Mouse (Mus musculus) neural tube, embryonic 12.5 days (tissue): ENCODE results near the gene Trabd2b. TPM values are rescaled to one million over a fixed set of nuclear protein-coding genes. Genes with fewer than 3 reads are reported as not detected.

ENCODE experiments used
- ATAC-seq: fragments of 200-750 bp; cut with Nextera tagmentation; 2 replicates; pipeline ENCODE4 v1.8.0; 2017; ENCODE audit warnings: low read depth, mild to moderate bottlenecking, moderate TSS enrichment, moderate library complexity; ENCODE audit not compliant: low FRiP score
- H3K27ac ChIP-seq: fragments of 300-500 bp; sonication (generic); 2 replicates; pipeline ENCODE4 v1.5.1; 2016
- H3K27me3 ChIP-seq: fragments of 300-500 bp; sonication (generic); replicated peaks from 2 replicates; pipeline ENCODE4 v1.6.1; 2016; ENCODE audit warnings: mild to moderate bottlenecking
- H3K36me3 ChIP-seq: fragments of 300-500 bp; sonication (generic); 2 replicates; pipeline ENCODE4 v1.6.1; 2016; ENCODE audit warnings: mild to moderate bottlenecking
- H3K4me1 ChIP-seq: fragments of 300-500 bp; sonication (generic); 2 replicates; pipeline ENCODE4 v1.6.1; 2016
- H3K4me2 ChIP-seq: fragments of 300-500 bp; sonication (generic); replicated peaks from 2 replicates; pipeline ENCODE4 v1.6.1; 2016; ENCODE audit warnings: mild to moderate bottlenecking
- H3K4me3 ChIP-seq: fragments of 300-500 bp; sonication (generic); 2 replicates; pipeline ENCODE4 v1.5.1; 2016
- H3K9ac ChIP-seq: fragments of 300-500 bp; sonication (generic); 2 replicates; pipeline ENCODE4 v1.6.1; 2016; ENCODE audit warnings: mild to moderate bottlenecking
- H3K9me3 ChIP-seq: fragments of 300-500 bp; sonication (generic); 2 replicates; pipeline ENCODE4 v1.6.1; 2016; ENCODE audit warnings: mild to moderate bottlenecking
- WGBS: fragments of 180-500 bp; shearing (Covaris S2); methylation state at CpG from one replicate; pipeline ENCODE4 v1.1.7; 2016; 5-methylcytosine and 5-hydroxymethylcytosine counted together
- polyA plus RNA-seq: library from polyadenylated mRNA; unstranded; fragments of >200 nt; fragmentation: Nextera tagmentation; extraction: Ambion mirVana; gene quantifications from 2 replicates; pipeline ENCODE4 v1.2.1, GENCODE M21; 2016

The Trabd2b gene
- polyA plus RNA-seq, 1 experiment from 2014 or later, result 1.6 TPM

DNA sequence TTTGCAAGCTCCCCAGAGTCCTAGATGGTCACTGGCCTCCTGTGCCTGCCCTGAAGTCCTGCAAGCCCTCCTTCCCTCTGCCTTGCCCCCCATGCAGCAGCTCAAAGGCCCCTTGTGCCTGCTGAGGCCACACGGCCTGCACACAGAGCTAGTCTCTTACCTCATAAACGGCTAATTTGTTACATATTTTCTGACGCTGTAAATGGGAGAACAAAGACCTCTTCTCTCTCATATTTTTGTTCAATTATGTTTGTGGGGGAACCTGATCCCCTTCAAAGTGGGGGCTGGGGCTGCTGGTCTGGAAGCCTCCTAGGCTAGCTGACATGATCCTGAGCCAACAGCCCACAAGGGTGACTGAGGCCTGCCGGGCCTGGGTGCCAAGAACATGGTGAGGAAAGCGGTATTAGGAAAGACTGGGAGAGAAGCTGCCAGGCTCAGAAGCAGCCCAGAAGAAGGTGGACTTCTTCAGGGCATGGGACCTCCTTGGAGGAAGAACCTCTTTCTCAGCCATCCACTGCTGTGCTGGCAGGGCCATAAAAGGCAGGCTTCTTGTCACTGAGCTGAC lies 157.7 kb downstream of the Trabd2b start:
- H3K9me3 ChIP-seq, result no peaks in the 10 kb centered on the region
- no peak overlapping the region for H3K4me3 ChIP-seq
- H3K27me3 ChIP-seq, result no peaks in the 10 kb centered on the region
- WGBS, result 65% methylated on average over 5 of the region's 5 CpGs
- no peak overlapping the region for H3K27ac ChIP-seq
- no peak overlapping the region for H3K4me2 ChIP-seq
- no peak for ATAC-seq
- H3K36me3 ChIP-seq, result no peaks in the 10 kb centered on the region
- H3K9ac ChIP-seq, result no peak overlapping the region
- 0 out of 2 replicates have a peak, but pooled peaks cover 4% of the 10 kb centered on the region for H3K4me1 ChIP-seq

DNA sequence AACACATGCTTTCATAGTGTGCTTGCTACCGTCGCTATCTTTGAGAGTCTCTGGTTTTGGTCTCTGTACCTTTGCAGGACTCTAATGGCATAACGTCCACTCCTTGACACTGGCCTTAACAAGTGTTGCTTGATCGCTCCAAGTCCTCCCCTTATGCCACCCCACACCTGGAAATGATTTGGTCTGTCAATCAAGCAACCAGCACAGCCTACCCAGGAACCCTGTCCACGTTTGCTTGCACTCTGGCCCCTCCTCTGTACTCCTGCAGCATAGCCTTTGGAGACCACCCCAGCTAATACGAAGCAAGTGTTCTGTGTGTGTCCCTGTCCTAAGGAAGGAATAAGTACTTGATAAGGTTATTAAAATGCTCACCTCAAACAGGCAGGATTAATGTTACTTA lies 161.1 kb downstream of the Trabd2b start:
- Histone ChIP-seq H3K27me3 (no peaks in the 10 kb centered on the region), H3K27ac (no peak overlapping the region), H3K4me1 (0 out of 2 replicates have a peak, but pooled peaks cover 4% of the 10 kb centered on the region), H3K4me2 (no peak overlapping the region), H3K36me3 (no peaks in the 10 kb centered on the region), H3K9me3 (no peaks in the 10 kb centered on the region), H3K4me3 (no peak overlapping the region), H3K9ac (no peak overlapping the region)
- no peak for ATAC-seq
- WGBS, result 72% methylated on average over 6 of the region's 6 CpGs

DNA sequence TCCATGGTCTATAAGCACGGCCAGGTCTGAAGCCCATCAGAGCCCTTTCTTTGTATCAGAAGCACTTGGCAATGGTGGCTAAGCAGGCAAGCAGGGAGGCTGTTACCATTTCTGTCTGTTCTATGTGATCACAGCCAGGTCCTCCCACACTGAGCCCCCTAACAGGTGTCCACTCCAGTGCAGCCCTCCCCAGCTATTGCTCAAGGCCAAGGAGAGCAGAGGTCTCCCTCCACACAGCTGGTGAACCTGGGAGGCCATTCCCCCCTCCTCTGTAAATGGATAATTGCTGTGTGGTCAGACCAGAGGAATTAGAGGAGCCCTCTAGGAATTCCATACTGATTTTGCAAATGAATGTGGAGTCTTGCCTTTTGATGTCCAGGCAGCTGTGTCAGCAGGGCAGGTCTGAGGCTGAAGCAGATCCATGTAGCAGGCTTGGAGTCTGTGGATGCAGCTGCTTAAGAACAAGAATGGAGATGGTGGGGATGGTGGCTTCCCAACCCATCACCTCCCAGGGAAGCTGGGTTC lies 161.6 kb downstream of the Trabd2b start:
- Histone ChIP-seq H3K9ac (no peak overlapping the region), H3K4me3 (no peak overlapping the region), H3K36me3 (no peaks in the 10 kb centered on the region), H3K4me1 (0 out of 2 replicates have a peak, but pooled peaks cover 4% of the 10 kb centered on the region), H3K4me2 (no peak overlapping the region), H3K9me3 (no peaks in the 10 kb centered on the region), H3K27ac (no peak overlapping the region), H3K27me3 (no peaks in the 10 kb centered on the region)
- no peak for ATAC-seq
- 79% methylated on average over 1 of the region's 1 CpGs for WGBS

DNA sequence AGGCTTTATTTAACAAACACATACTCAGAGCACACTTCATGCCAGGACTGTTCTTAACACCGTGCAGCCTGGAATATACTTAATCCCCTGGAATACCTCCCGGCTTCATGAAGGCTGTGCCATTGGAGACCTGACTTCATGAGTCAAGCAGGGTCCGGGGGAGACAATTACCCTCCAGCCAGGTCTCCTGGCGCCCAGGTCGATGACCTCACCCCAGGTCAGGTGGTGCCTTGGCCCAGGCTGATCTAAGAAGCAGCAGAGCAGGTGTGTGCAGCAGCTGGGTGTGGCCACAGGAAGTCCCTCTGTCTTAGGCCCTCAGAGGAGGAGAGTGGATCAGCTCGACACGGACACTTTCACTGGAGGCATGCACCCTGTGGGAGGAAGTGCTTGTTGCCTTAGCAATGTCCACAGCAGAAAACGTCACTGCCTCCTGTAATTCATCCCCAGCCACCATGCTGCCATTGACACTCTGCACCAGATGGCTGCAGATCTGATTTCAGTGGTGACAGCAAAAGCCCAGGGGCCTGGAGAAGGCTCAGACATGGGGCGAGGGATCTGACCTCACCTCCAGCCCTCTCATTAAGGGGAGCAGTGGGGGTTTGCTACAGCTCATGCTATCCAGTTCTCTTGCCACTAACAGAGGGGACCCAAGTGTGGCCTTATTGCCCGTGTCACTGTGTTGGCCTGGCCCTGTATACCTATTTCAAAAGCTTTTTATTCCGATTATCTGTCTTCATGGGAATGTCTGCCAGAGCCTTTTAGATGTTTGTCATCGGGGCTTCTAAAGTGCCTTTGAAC lies 171.8 kb downstream of the Trabd2b start:
- ATAC-seq, result 0 out of 2 replicates have a peak, but pooled peaks have one; percentile 37
- WGBS, result 50% methylated on average over 12 of the region's 12 CpGs
- H3K27ac ChIP-seq, result no peak overlapping the region

DNA sequence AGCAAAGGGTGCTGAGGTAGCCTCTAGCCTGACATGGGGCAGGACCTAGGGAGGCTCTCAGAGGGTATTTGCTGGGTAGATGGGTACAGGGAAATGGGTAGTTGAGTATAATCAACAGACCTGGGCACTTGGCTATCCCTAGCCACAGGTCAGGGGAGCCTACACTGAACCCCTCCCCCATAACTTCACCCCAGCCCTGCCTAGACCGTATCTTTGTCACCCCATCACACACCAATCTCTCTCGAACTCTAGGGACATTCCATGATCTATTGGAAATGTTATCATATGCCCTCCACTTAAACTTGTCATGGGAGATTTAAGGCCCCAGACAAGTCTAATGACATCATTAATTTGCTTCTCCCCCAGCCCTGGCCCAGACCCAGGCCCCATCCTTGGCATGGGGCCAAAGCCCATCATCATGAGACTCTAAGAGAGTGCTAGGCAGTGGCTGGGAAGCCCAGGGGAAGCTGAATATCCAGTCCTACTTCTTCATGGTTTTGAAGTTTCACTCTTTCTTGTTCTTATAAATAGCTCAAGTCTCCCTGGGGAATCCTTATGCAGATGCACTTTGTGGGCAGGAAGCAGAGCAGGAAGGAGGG lies 177.1 kb downstream of the Trabd2b start:
- no peak overlapping the region for H3K27ac ChIP-seq
- ATAC-seq, result peak; percentile 54

More for the DNA sequence above, 171.8 kb downstream of the Trabd2b start:
- Histone ChIP-seq H3K4me1 (peaks cover 11% of the 10 kb centered on the region), H3K9ac (no peak overlapping the region), H3K36me3 (no peaks in the 10 kb centered on the region), H3K4me3 (no peak overlapping the region), H3K9me3 (no peaks in the 10 kb centered on the region), H3K27me3 (no peaks in the 10 kb centered on the region), H3K4me2 (no peak overlapping the region)

DNA sequence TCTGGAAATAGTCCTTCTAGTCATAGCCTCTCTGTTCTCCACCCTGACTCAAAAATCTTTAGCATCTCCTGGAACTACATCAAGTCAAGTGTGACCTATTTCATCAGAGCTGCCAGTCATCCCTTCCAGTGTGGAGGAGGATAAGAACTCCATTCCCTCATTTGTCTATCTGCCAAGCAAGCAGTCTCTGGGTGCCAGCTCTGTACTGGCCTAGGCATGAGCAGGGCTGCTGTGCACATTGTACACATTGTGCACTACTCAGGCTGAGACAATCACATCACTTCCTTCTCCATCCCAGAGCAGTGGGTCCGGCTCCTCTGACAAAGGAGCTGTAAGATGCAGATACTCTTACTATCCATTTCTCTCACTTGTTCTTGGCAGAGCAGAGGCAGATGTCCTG lies 178.2 kb downstream of the Trabd2b start:
- 78% methylated on average over 1 of the region's 1 CpGs for WGBS
- Histone ChIP-seq H3K27me3 (no peaks in the 10 kb centered on the region), H3K27ac (no peak overlapping the region), H3K9me3 (no peaks in the 10 kb centered on the region), H3K9ac (no peak overlapping the region), H3K4me2 (no peak overlapping the region), H3K4me3 (no peak overlapping the region), H3K36me3 (no peaks in the 10 kb centered on the region), H3K4me1 (peaks cover 9% of the 10 kb centered on the region; the same call in 1 of the 2 replicates)
- ATAC-seq, result no peak

More for the DNA sequence above, 177.1 kb downstream of the Trabd2b start:
- Histone ChIP-seq H3K9me3 (no peaks in the 10 kb centered on the region), H3K4me2 (no peak overlapping the region), H3K4me3 (no peak overlapping the region), H3K4me1 (peaks cover 12% of the 10 kb centered on the region), H3K27me3 (no peaks in the 10 kb centered on the region), H3K9ac (no peak overlapping the region), H3K36me3 (no peaks in the 10 kb centered on the region)
- 76% methylated on average over 2 of the region's 2 CpGs for WGBS

DNA sequence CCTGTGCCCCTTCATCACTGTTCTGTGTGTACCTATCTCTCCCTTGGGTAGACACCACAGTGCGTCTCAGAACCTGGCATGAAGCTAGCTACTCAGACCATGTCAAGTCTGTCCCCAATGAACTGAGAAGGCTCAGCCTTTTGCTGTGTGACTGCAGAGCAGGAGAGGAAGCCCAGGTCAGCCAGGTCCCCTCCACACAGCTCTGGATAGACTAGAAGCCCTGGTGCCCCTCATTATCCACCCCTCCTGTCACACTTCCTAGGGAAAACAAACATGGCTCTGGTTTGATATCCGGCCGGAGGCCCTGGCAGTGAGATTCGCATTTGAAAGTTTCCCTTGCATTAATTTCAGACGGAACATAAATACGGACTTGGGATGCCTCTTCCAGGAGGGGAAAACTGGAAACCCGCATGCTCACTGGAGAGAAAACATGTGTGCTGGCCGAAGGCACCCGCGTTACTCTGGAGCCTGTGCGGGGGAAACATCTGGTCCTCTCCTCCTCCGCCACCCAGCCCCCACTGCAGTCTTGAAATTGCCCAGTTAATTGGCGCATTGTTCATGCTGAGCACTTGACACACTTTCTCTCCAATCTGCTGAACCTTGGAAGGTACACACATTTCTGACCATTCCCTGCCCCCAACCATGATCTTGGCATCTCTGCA lies 187.2 kb downstream of the Trabd2b start:
- WGBS, result 69% methylated on average over 13 of the region's 13 CpGs
- Histone ChIP-seq H3K4me1 (0 out of 2 replicates have a peak, but pooled peaks cover 3% of the 10 kb centered on the region), H3K9ac (no peak overlapping the region), H3K27ac (no peak overlapping the region), H3K4me3 (no peak overlapping the region), H3K27me3 (no peaks in the 10 kb centered on the region), H3K9me3 (no peaks in the 10 kb centered on the region), H3K36me3 (no peaks in the 10 kb centered on the region), H3K4me2 (no peak overlapping the region)
- no peak for ATAC-seq

DNA sequence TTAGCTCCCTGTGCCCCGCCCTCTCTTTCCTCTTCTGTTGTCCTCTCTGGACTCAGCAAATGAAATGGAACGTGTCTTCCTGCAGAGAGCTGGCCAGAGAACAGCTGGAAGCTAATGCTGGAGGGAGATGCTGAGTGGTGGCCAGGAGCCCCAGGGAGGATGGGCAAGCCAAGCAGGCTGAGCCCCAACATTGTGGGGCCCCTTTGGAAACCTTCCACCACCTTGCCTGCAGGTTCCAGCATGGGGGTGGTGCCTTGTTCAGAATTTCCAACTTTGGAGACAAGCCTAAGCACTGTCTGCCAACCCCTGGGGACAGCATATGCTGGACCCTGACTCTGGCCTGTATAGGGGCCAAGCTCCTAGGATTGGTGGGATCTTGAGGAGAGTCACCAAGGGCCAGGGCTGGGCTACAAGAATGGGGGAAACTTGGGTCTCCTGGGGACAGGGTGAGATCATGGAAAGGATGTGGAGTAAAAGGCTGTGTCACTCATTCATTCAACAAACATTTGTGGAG lies 188.7 kb downstream of the Trabd2b start:
- Histone ChIP-seq H3K27ac (no peak overlapping the region), H3K9ac (no peak overlapping the region), H3K4me1 (0 out of 2 replicates have a peak, but pooled peaks cover 3% of the 10 kb centered on the region), H3K27me3 (no peaks in the 10 kb centered on the region), H3K4me2 (no peak overlapping the region), H3K4me3 (no peak overlapping the region), H3K9me3 (no peaks in the 10 kb centered on the region), H3K36me3 (no peaks in the 10 kb centered on the region)
- 35% methylated on average over 2 of the region's 2 CpGs for WGBS
- ATAC-seq, result no peak

DNA sequence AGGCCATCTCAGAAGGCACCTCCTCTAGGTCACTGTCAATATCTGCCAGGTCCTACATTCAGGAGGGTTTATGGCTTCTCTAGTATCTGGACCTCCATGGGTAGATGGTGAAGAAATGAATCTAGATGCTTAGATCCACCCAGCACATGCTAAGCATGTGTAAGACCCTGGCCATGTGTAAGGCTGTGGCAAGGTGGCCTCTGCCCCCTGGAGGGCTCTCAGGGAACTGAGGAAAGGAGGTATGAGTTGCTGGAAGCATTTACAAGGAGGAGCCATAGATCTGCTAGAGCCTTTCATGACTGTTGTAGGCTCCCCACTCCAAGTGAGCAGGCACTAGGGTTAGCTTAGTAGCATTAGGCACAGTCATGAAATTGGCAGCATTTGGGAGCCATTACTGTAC lies 192.6 kb downstream of the Trabd2b start:
- ATAC-seq, result 0 out of 2 replicates have a peak, but pooled peaks have one; percentile 39

DNA sequence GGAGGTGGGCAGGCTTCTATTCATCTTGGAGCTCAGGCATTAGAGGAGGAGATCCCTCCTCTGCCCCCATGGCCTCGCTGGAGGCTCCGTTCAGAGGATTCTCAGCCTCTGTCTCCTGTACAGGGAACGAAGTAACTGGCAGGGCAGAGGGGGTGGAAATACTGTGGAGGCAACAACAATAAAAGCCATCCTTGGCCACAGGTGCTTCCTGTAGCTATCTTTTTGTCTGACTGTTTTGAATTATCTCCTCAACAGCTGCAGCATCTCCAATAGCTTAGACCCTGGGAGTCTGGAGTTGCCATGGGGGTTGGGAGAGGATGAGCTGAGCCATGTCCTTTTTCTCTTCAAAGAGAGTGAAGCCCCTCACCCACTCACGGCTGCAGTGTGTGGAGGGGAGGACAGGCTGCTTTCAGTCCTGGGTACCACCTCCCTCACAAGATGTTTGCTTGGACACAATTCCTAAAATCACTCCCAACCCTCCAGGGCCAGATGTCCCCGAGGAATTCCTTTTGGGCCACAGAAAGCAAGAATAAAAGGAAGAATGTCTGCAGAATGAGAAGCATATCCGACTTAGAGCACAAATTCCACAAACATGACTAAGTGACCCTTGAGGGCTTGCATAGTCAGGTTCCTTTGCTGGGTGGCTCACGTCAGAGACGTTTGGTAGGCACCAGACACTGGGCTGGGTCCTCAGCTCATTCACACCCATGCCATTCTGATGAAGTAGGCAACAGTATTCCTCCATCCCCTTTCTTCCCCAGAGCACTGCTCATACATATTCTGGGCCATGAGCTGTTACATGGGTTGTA lies 194.9 kb downstream of the Trabd2b start:
- Histone ChIP-seq H3K4me1 (0 out of 2 replicates have a peak, but pooled peaks cover 5% of the 10 kb centered on the region), H3K4me3 (no peak overlapping the region), H3K9ac (no peak overlapping the region), H3K9me3 (no peaks in the 10 kb centered on the region), H3K4me2 (no peak overlapping the region), H3K27ac (no peak overlapping the region), H3K27me3 (no peaks in the 10 kb centered on the region), H3K36me3 (no peaks in the 10 kb centered on the region)
- 44% methylated on average over 8 of the region's 8 CpGs for WGBS
- no peak for ATAC-seq

More for the DNA sequence above, 192.6 kb downstream of the Trabd2b start:
- Histone ChIP-seq H3K4me2 (no peak overlapping the region), H3K9me3 (no peaks in the 10 kb centered on the region), H3K27ac (no peak overlapping the region), H3K27me3 (no peaks in the 10 kb centered on the region), H3K36me3 (no peaks in the 10 kb centered on the region), H3K4me1 (0 out of 2 replicates have a peak, but pooled peaks cover 8% of the 10 kb centered on the region), H3K9ac (no peak overlapping the region), H3K4me3 (no peak overlapping the region)

DNA sequence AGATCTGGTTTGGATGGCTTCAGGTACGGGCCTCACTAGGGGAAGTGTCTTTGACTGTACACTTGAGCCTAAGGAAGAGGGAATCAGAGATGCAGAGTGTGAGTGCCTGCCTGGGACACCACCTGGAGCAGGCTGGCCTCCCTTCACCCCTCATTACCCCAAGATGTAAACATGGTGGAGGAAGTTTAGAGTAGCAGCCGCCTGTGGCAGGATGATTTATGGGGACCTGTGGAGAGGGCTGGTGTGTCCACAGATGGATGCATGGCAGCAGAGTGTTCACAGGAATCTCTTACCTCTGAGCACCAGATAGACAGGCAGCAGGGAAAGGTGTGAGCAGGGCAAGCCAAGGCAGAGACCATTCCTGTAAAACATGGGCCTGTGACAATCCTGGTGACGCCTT lies 199.1 kb downstream of the Trabd2b start:
- Histone ChIP-seq H3K27me3 (no peaks in the 10 kb centered on the region), H3K27ac (no peak overlapping the region), H3K4me3 (no peak overlapping the region), H3K9me3 (no peaks in the 10 kb centered on the region), H3K4me1 (0 out of 2 replicates have a peak, but pooled peaks cover 5% of the 10 kb centered on the region), H3K4me2 (no peak overlapping the region), H3K9ac (no peak overlapping the region), H3K36me3 (no peaks in the 10 kb centered on the region)
- 66% methylated on average over 3 of the region's 3 CpGs for WGBS
- no peak for ATAC-seq
